Mouse (Mus musculus): ENCODE data around the gene Cdh4.

DNA sequence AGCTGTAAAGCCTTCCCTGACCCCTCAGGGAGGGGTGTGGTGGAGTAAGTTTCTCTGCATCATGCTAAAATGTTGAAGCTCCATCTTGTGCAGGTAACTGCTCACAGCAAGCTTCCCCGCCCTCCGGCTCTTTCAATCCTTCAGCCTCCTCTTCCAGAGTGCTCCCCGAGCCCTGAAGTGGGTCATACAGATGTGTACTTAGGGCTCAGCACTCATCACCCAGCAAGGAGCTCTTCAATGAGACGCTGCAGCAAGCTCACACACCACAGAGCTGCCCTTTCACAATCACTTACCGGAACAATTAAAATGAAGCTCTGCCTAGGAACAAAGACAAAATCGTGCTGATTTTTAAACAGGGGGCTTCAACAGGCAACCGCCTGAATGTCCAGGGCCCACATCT lies 393.3 kb downstream of the Cdh4 start:
- TF ChIP-seq CTCF (IDR thresholded peaks at IDR 0.05; ENCODE audit: low read depth) (no peak), EP300 (IDR thresholded peaks at IDR 0.05; ENCODE audit: low read depth) (no peak)

All from heart, postnatal 0 days (tissue).